Mouse (Mus musculus) brain, embryonic 14.5 days (tissue): Measurements from ENCODE around the gene Nedd9.

ENCODE experiments used
- CTCF ChIP-seq: fragments of 200-500 bp; IDR thresholded peaks from 2 replicates; pipeline ENCODE4 v1.5.1; 2012; ENCODE audit warnings: inconsistent platforms, mild to moderate bottlenecking, moderate library complexity, borderline replicate concordance; ENCODE audit not compliant: insufficient read depth, insufficient read length; ENCODE audit errors: extremely low read depth
- POLR2A ChIP-seq: fragments of 200-500 bp; IDR thresholded peaks from 2 replicates; pipeline ENCODE4 v1.6.1; 2012; ENCODE audit warnings: mild to moderate bottlenecking, inconsistent platforms, borderline replicate concordance; ENCODE audit not compliant: poor library complexity, insufficient read depth, insufficient read length, severe bottlenecking; ENCODE audit errors: extremely low read depth

GRCm38 (mm10) chr13:41343163-41343886 lies 143.8 kb downstream of the Nedd9 start:
- TF ChIP-seq CTCF (no peak), POLR2A (no peak)
